Mouse (Mus musculus) intestine, embryonic 14.5 days (tissue): ENCODE data around the gene Ralgps1. TPM values are rescaled to one million over a fixed set of nuclear protein-coding genes. Genes with fewer than 3 reads are reported as not detected.

Experiments used
- ATAC-seq: fragments of 200-750 bp; cut with Nextera tagmentation; replicated peaks from 2 replicates; pipeline ENCODE4 v1.8.0; 2017; ENCODE audit warnings: low read depth, moderate number of reproducible peaks, moderate TSS enrichment, moderate library complexity; ENCODE audit not compliant: low FRiP score, low TSS enrichment
- DNase-seq: peaks from one replicate; pipeline ENCODE4 v3.0.0-alpha.2; 2018; ENCODE audit warnings: low spot score
- H3K27ac ChIP-seq: fragments of 300-500 bp; sonication (generic); 2 replicates; pipeline ENCODE4 v1.5.1; 2014; ENCODE audit warnings: low read depth, mild to moderate bottlenecking, control low read depth
- H3K27me3 ChIP-seq: fragments of 300-500 bp; sonication (generic); replicated peaks from 2 replicates; pipeline ENCODE4 v1.6.1; 2014; ENCODE audit warnings: low read length, control low read depth; ENCODE audit not compliant: control insufficient read depth, insufficient read depth
- H3K36me3 ChIP-seq: fragments of 300-500 bp; sonication (generic); 2 replicates; pipeline ENCODE4 v1.6.1; 2014; ENCODE audit warnings: low read length, control low read depth; ENCODE audit not compliant: control insufficient read depth, insufficient read depth
- H3K4me1 ChIP-seq: fragments of 300-500 bp; sonication (generic); replicated peaks from 2 replicates; pipeline ENCODE4 v1.6.1; 2014; ENCODE audit warnings: low read length, control low read depth, mixed read lengths; ENCODE audit not compliant: control insufficient read depth, insufficient read depth
- H3K4me2 ChIP-seq: fragments of 300-500 bp; sonication (generic); 2 replicates; pipeline ENCODE4 v1.6.1; 2014; ENCODE audit warnings: low read length
- H3K4me3 ChIP-seq: fragments of 300-500 bp; sonication (generic); 2 replicates; pipeline ENCODE4 v1.5.1; 2014; ENCODE audit warnings: low read depth, low read length, control low read depth, mixed read lengths
- H3K9ac ChIP-seq: fragments of 300-500 bp; sonication (generic); 2 replicates; pipeline ENCODE4 v1.6.1; 2014; ENCODE audit warnings: mild to moderate bottlenecking, low read length
- H3K9me3 ChIP-seq: fragments of 300-500 bp; sonication (generic); 2 replicates; pipeline ENCODE4 v1.6.1; 2016; ENCODE audit warnings: low read length, control low read depth; ENCODE audit not compliant: control insufficient read depth
- WGBS: fragments of 180-500 bp; shearing (Covaris S2); extraction: QIAGEN DNeasy Blood & Tissue Kit; methylation state at CpG from one replicate; pipeline ENCODE4 v1.1.7; 2014; 5-methylcytosine and 5-hydroxymethylcytosine counted together
- polyA plus RNA-seq: library from polyadenylated mRNA; unstranded; fragments of >200 nt; fragmentation: Nextera tagmentation; extraction: Ambion mirVana; gene quantifications from 2 replicates; pipeline ENCODE4 v1.2.1, GENCODE M21; 2014

The Ralgps1 gene
- polyA plus RNA-seq, 1 experiment from 2014 or later = 7.3 TPM

DNA sequence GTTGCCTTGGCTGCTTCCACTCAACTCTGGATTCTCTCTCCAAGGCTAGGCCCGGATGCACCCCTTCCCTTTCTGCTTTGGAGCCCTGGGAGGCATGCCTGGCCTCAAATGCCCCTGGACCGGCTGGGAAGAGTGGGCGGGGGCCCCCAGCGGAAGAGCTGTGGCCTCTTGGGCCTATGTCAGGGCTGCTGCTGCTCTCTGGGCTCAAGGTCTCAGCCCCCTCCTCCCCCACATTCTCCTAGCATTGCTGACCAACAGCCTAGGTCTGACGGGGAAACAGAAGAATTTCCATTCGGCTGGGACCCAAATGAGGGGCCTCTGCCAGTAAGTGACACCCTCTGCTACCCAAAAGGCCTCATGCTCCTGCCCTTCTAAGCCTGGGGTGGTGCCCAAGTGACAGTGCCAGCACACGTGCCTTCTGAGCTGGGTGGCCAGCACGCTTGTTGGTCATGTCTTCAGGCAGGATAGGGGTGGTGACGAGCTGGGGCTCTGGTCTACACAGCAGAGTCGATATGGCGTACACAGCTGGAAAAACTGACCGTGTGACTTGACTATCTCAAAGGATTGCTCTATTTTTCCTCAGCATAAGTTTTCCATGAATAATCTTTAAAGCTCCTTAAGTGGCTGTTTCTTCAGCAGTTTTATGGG is 210.8 kb downstream of the Ralgps1 start:
- no peak overlapping the region for H3K27ac ChIP-seq
- no peak overlapping the region for H3K9ac ChIP-seq
- no peaks in the 10 kb centered on the region for H3K9me3 ChIP-seq
- ATAC-seq = no peak
- H3K36me3 ChIP-seq = no peaks in the 10 kb centered on the region
- 73% methylated on average over 12 of the region's 12 CpGs for WGBS
- H3K4me3 ChIP-seq = no peak overlapping the region
- peaks cover 11% of the 10 kb centered on the region for H3K4me1 ChIP-seq
- DNase-seq = no peak
- H3K4me2 ChIP-seq = no peak overlapping the region
- no peaks in the 10 kb centered on the region for H3K27me3 ChIP-seq

DNA sequence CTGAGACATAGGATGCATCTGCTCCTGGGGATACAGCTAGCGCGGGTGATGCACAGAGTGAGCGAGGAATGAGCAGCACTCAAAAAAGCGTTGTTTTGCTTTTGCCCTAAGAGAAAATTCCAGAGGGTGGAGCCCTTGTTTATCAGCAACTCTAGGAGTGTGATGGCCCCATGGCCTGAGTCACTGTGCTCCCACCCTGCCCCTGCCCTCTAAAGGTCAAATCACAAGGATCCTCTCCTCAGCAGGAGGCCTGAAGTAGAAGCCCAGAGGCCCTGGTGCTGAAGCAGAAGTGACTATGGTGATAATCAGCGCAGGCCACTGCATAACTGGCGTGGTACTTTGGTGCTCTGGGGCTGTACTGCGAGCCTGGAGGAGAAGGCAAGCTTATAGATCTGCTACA is 211.7 kb downstream of the Ralgps1 start:
- Histone ChIP-seq H3K4me2 (no peak overlapping the region), H3K4me1 (peaks cover 2% of the 10 kb centered on the region), H3K9me3 (no peaks in the 10 kb centered on the region), H3K27ac (no peak overlapping the region), H3K9ac (no peak overlapping the region), H3K4me3 (no peak overlapping the region), H3K36me3 (no peaks in the 10 kb centered on the region), H3K27me3 (no peaks in the 10 kb centered on the region)
- ATAC-seq (no peak), DNase-seq (no peak)
- WGBS = 82% methylated on average over 7 of the region's 7 CpGs

DNA sequence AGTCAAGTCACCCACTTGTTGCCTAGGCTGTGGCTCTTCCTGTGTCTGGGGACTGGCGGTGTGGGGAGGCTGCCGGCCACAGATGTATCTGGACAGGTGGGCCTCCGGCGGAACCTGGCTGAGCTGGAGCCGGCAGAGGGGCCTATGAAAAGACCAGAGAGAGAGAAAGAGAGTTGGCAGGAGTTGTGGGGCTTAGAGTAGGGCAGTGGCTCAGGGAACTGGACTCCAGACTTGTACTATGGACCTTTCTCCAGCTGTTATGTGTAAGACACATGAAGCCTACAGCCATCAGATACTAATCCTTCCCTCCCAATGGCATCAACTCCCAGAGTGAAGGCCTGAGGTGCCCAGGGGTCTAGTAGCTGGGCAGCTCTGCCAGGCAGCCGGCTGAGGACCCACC is 212.4 kb downstream of the Ralgps1 start:
- Histone ChIP-seq H3K36me3 (no peaks in the 10 kb centered on the region), H3K9ac (no peak overlapping the region), H3K4me2 (no peak overlapping the region), H3K4me1 (no peaks in the 10 kb centered on the region), H3K27me3 (no peaks in the 10 kb centered on the region), H3K27ac (no peak overlapping the region), H3K9me3 (no peaks in the 10 kb centered on the region), H3K4me3 (no peak overlapping the region)
- no peak for ATAC-seq
- WGBS = 86% methylated on average over 6 of the region's 6 CpGs
- no peak for DNase-seq

DNA sequence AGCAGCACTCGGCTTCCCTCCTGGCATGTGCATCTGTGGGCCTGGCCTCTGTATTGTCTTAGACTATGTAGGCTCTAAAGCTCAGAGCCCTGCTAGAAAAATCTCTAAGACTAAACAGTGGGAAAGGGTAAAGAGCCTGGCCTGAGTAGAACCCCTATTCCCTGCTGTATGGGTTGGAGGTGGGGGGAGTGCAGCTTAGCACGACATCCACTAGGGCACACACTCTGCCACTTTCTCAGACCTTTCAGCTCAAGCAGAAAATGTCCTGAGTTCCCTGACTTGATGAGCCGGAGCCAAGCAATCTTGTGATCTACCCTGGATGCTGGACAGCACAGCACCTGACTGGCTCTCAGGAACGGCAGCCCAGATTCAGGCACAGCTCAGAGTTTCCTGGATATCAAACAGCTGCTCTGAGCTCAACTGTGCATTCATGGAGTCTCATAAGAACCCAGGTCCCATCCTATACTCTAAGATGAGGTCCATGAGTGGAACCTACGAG is 215.0 kb downstream of the Ralgps1 start:
- Histone ChIP-seq H3K4me3 (no peak overlapping the region), H3K4me2 (no peak overlapping the region), H3K9ac (no peak overlapping the region), H3K9me3 (no peaks in the 10 kb centered on the region), H3K27ac (no peak overlapping the region), H3K4me1 (no peaks in the 10 kb centered on the region), H3K36me3 (no peaks in the 10 kb centered on the region), H3K27me3 (no peaks in the 10 kb centered on the region)
- 71% methylated on average over 5 of the region's 5 CpGs for WGBS
- DNase-seq (no peak), ATAC-seq (no peak)

DNA sequence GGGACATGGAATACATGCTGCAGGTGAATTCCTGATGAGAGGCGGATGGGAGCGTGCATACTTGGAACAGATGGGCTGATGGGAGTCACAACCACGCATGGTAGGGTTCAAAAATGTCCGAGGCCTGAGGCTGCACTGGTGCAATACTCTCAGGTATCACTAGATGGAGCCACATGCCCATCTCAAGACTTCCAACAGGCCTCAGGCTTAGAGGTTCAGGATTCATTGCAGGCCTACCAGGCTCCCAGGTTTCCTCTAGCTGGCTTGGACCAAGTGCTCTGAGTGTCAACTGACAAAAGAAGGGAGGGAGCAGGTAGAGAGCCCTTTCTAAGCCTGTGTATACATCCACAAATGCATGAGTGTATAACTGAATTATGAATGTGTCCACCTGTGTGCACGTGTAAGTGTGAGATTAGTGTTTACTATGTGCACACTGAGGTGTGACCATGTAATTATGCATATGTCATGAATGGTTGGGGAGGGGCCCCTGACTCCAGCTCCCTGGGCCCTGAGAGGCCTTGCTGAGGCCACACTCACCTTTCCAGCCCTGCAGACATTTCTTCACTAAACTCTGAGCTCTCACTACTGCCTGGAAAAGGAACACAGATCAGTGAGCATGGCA is 216.4 kb downstream of the Ralgps1 start:
- Histone ChIP-seq H3K27ac (no peak overlapping the region), H3K36me3 (no peaks in the 10 kb centered on the region), H3K4me2 (no peak overlapping the region), H3K4me3 (no peak overlapping the region), H3K4me1 (no peaks in the 10 kb centered on the region), H3K27me3 (no peaks in the 10 kb centered on the region), H3K9me3 (no peaks in the 10 kb centered on the region), H3K9ac (no peak overlapping the region)
- 21% methylated on average over 5 of the region's 5 CpGs for WGBS
- ATAC-seq (peak; percentile 62; the same call in 1 of the 2 replicates), DNase-seq (peak; percentile 90)

DNA sequence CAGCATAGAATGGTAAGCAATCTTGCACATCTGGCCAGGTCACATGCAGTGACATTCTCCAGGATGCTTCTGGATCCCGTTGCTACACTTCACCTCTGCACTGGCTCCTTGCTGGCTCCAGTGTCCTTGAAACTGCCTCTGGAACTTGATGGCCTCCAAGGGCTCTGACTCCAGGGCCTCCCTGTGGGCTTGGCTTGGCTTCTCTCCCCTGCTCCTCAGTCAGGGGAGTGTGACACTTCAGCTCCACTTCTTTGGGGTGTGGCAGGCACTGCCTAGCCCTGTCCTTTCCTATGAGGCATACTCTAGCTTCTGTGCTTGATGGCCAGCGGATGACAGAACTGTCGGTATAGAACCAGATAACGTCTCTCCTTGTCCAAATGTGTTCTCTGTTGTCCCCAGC is 224.3 kb downstream of the Ralgps1 start:
- DNase-seq = no peak
- 82% methylated on average over 4 of the region's 4 CpGs for whole genome bisulfite sequencing
- ATAC-seq = no peak

DNA sequence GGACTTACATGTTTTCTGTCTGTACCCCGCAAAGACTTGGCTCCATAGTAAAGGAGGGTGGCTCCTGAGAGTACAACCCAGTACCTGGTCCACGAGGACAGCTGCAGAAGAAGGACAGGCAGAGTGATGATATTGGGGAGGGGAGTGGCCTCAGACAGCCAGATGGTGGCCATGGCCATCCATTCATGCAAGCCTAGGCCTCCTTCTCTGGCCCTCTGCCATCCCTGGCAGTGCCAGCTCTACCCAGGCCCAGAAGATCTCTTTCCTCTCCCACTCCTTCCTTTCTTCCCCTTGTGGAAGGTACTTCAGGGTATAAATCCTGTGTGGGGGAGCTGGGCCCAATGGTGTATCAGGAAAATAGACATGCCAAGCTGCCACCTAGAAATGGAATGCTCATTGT is 228.0 kb downstream of the Ralgps1 start:
- H3K4me3 ChIP-seq = no peak overlapping the region
- H3K27me3 ChIP-seq = no peaks in the 10 kb centered on the region
- no peaks in the 10 kb centered on the region for H3K36me3 ChIP-seq
- DNase-seq (no peak), ATAC-seq (no peak)
- H3K4me2 ChIP-seq = no peak overlapping the region
- no peaks in the 10 kb centered on the region for H3K4me1 ChIP-seq
- H3K27ac ChIP-seq = no peak overlapping the region
- H3K9me3 ChIP-seq = no peaks in the 10 kb centered on the region
- WGBS = 85% methylated on average over 2 of the region's 2 CpGs
- no peak overlapping the region for H3K9ac ChIP-seq

More for the DNA sequence above, 224.3 kb downstream of the Ralgps1 start:
- Histone ChIP-seq H3K27me3 (no peaks in the 10 kb centered on the region), H3K4me3 (no peak overlapping the region), H3K4me1 (no peaks in the 10 kb centered on the region), H3K4me2 (no peak overlapping the region), H3K27ac (no peak overlapping the region), H3K36me3 (no peaks in the 10 kb centered on the region), H3K9me3 (no peaks in the 10 kb centered on the region), H3K9ac (no peak overlapping the region)

DNA sequence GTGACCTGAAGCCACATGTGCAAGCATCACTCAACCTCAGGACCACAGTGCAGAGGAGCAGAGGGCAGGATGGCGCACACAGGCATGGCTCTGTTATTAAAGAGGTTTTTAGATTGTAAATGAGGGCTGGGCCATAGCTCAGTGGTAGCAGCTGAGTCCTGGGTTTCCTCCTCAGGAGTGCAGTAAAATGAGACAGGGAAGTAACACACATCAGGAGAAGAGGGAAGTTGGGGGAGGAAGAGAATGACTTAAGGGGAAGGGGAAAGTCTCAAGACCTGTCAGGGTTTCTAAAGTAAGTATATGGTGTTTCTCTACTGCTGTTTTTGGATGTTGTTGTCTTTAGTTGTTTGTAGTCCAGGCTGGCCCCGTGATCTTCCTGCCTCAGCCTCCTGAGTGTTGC is 232.8 kb downstream of the Ralgps1 start:
- no peak overlapping the region for H3K4me2 ChIP-seq
- H3K4me3 ChIP-seq = no peak overlapping the region
- H3K27me3 ChIP-seq = no peaks in the 10 kb centered on the region
- no peaks in the 10 kb centered on the region for H3K9me3 ChIP-seq
- DNase-seq = no peak
- no peaks in the 10 kb centered on the region for H3K4me1 ChIP-seq
- no peak for ATAC-seq
- no peaks in the 10 kb centered on the region for H3K36me3 ChIP-seq
- H3K27ac ChIP-seq = no peak overlapping the region
- no peak overlapping the region for H3K9ac ChIP-seq
- 86% methylated on average over 2 of the region's 2 CpGs for WGBS

DNA sequence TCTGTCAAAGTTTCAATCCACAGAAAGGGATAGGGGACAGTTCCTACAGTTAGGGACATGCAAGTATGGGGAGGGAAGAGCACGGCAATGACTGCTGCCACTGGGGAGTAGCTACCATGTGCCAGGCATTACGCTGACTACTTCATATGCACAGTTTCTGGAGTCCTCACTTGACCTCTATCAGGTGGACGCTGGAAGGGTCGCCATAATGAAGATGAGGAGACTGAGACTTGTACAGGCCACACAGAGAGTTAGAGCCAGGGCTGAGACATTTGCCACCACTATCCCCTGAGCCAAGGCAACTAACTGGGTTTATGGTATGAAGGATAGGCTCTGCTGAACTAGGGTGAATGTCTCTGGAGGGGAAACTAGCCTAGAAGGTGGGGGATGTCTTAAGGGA is 233.6 kb downstream of the Ralgps1 start:
- Histone ChIP-seq H3K4me3 (no peak overlapping the region), H3K9me3 (no peaks in the 10 kb centered on the region), H3K27ac (no peak overlapping the region), H3K36me3 (no peaks in the 10 kb centered on the region), H3K27me3 (peaks cover 2% of the 10 kb centered on the region), H3K9ac (no peak overlapping the region), H3K4me2 (no peak overlapping the region), H3K4me1 (no peaks in the 10 kb centered on the region)
- no peak for DNase-seq
- 94% methylated on average over 4 of the region's 4 CpGs for WGBS
- ATAC-seq = no peak
